Mouse (Mus musculus) megakaryocyte-erythroid progenitor cell, adult 5-6 weeks (primary cell): ENCODE measurements at regions not wholly inside any gene's neighbourhood (a gene's known extent, or its start where the extent isn't known, plus 50 kb on each side); places are given as distances from the start of the nearest gene placed in this dataset.

Experiments
- ATAC-seq: replicated peaks from 2 replicates; pipeline ENCODE4 v1.8.0; 2016; ENCODE audit warnings: mild to moderate bottlenecking, inconsistent platforms; ENCODE audit not compliant: severe bottlenecking, poor library complexity, low FRiP score, low TSS enrichment

- no peak for ATAC-seq
Observed at GRCm38 (mm10) chr14:104698962-104699361, 176.5 kb upstream of the Rnf219 start.

- no peak for ATAC-seq
Observed at GRCm38 (mm10) chr14:104695101-104695500, 172.7 kb upstream of the Rnf219 start.

- no peak for ATAC-seq
Observed at GRCm38 (mm10) chr14:104694174-104694803, 171.8 kb upstream of the Rnf219 start.

- ATAC-seq: no peak
Observed at GRCm38 (mm10) chr14:104692616-104693015, 170.2 kb upstream of the Rnf219 start.

- ATAC-seq: no peak
Observed at GRCm38 (mm10) chr14:104688440-104688839, 166.0 kb upstream of the Rnf219 start.

GRCm38 (mm10) chr14:104676810-104677209, 154.4 kb upstream of the Rnf219 start:
- ATAC-seq: no peak

GRCm38 (mm10) chr14:104661696-104662095, 139.3 kb upstream of the Rnf219 start:
- ATAC-seq: no peak

- no peak for ATAC-seq
Observed at GRCm38 (mm10) chr14:104658751-104659150, 136.3 kb upstream of the Rnf219 start.

GRCm38 (mm10) chr14:104649980-104650379, 127.5 kb upstream of the Rnf219 start:
- no peak for ATAC-seq

GRCm38 (mm10) chr14:104644626-104645025, 122.2 kb upstream of the Rnf219 start:
- no peak for ATAC-seq

- no peak for ATAC-seq
Observed at GRCm38 (mm10) chr14:104642783-104643182, 120.3 kb upstream of the Rnf219 start.

GRCm38 (mm10) chr14:104639300-104639699, 116.9 kb upstream of the Rnf219 start:
- no peak for ATAC-seq

- no peak for ATAC-seq
Observed at GRCm38 (mm10) chr14:104611467-104611866, 89.0 kb upstream of the Rnf219 start.

GRCm38 (mm10) chr14:104610378-104610777, 87.9 kb upstream of the Rnf219 start:
- no peak for ATAC-seq

GRCm38 (mm10) chr14:104594851-104595250, 72.4 kb upstream of the Rnf219 start:
- no peak for ATAC-seq
